Mouse (Mus musculus) MEL (cell line): ENCODE data around the gene Disp3. TPM values are rescaled to one million over a fixed set of nuclear protein-coding genes. Genes with fewer than 3 reads are reported as not detected.

ENCODE experiments used
- DNase-seq: peaks from one replicate; pipeline ENCODE4 v3.0.0; 2011; ENCODE audit warnings: low read depth, low spot score
- H3K27ac ChIP-seq: 2 replicates; pipeline ENCODE4 v1.5.1; 2012; ENCODE audit warnings: low read depth, mild to moderate bottlenecking, control low read depth, low read length, moderate library complexity; ENCODE audit not compliant: control insufficient read depth
- H3K27me3 ChIP-seq, 2 experiments: fragments of 150-350 bp in 1 of 2; sonication (generic) in 1 of 2; 2 replicates each; pipeline ENCODE4 v1.6.1; 2012; ENCODE audit warnings: low read length in 2 of 2, mild to moderate bottlenecking in 2 of 2, improper control_type of control experiment in 1 of 2, moderate library complexity in 1 of 2; ENCODE audit not compliant: insufficient read depth in 2 of 2, control insufficient read depth in 1 of 2
- H3K36me3 ChIP-seq, 2 experiments: 2 replicates each; pipeline ENCODE4 v1.6.1; 2012 to 2014; ENCODE audit warnings: low read length in 2 of 2, improper control_type of control experiment in 1 of 2, inconsistent platforms in 1 of 2, mild to moderate bottlenecking in 1 of 2; ENCODE audit not compliant: insufficient read depth in 2 of 2, control insufficient read depth in 1 of 2
- H3K4me1 ChIP-seq, 2 experiments: fragments of 150-350 bp in 1 of 2; sonication (generic) in 1 of 2; 2 replicates each; pipeline ENCODE4 v1.6.1; 2012; ENCODE audit warnings: low read length in 2 of 2, improper control_type of control experiment in 1 of 2, mild to moderate bottlenecking in 1 of 2; ENCODE audit not compliant: insufficient read depth in 2 of 2, control insufficient read depth in 1 of 2
- H3K4me3 ChIP-seq, 2 experiments: fragments of 150-350 bp in 1 of 2; sonication (generic) in 1 of 2; 2 replicates each; pipeline ENCODE4 v1.5.1; 2012; ENCODE audit warnings: low read depth in 2 of 2, low read length in 2 of 2, mild to moderate bottlenecking in 2 of 2, moderate library complexity in 2 of 2, control low read depth in 1 of 2, improper control_type of control experiment in 1 of 2; ENCODE audit not compliant: control insufficient read depth in 1 of 2, insufficient read depth in 1 of 2
- H3K79me2 ChIP-seq: 2 replicates; pipeline ENCODE4 v1.6.1; 2012; ENCODE audit warnings: mild to moderate bottlenecking, low read length, moderate library complexity; ENCODE audit not compliant: control insufficient read depth, poor library complexity, insufficient read depth
- H3K9ac ChIP-seq: 2 replicates; pipeline ENCODE4 v1.6.1; 2012; ENCODE audit warnings: low read depth, mild to moderate bottlenecking, control low read depth, low read length, moderate library complexity; ENCODE audit not compliant: control insufficient read depth, poor library complexity, severe bottlenecking
- H3K9me3 ChIP-seq: fragments of 150-350 bp; sonication (generic); replicated peaks from 2 replicates; pipeline ENCODE4 v1.6.1; 2012; ENCODE audit warnings: mild to moderate bottlenecking, low read length, improper control_type of control experiment, moderate library complexity; ENCODE audit not compliant: insufficient read depth
- BHLHE40 ChIP-seq: IDR thresholded peaks from 2 replicates; pipeline ENCODE4 v1.6.1; 2012; ENCODE audit warnings: low read depth, mild to moderate bottlenecking, inconsistent platforms, low read length, improper control_type of control experiment, borderline replicate concordance
- CHD1 ChIP-seq: IDR thresholded peaks from 2 replicates; pipeline ENCODE4 v1.6.1; 2012; ENCODE audit warnings: low read depth, mild to moderate bottlenecking, inconsistent platforms, low read length, improper control_type of control experiment
- E2F4 ChIP-seq: IDR thresholded peaks from 2 replicates; pipeline ENCODE4 v1.6.1; 2011; ENCODE audit warnings: low read depth, low read length, improper control_type of control experiment, borderline replicate concordance
- ETS1 ChIP-seq: IDR thresholded peaks from 2 replicates; pipeline ENCODE4 v1.6.1; 2012; ENCODE audit warnings: low read depth, mild to moderate bottlenecking, inconsistent platforms, low read length, improper control_type of control experiment, moderate library complexity
- MAZ ChIP-seq: IDR thresholded peaks from 2 replicates; pipeline ENCODE4 v1.6.1; 2012; ENCODE audit warnings: low read depth, mild to moderate bottlenecking, inconsistent platforms, low read length, improper control_type of control experiment
- MEF2A ChIP-seq: IDR thresholded peaks from 2 replicates; pipeline ENCODE4 v1.6.1; 2014; ENCODE audit warnings: low read depth, mild to moderate bottlenecking, inconsistent platforms, low read length, improper control_type of control experiment; ENCODE audit not compliant: poor library complexity, insufficient replicate concordance, severe bottlenecking; ENCODE audit errors: extremely low read depth
- MXI1 ChIP-seq: IDR thresholded peaks from 2 replicates; pipeline ENCODE4 v1.6.1; 2011; ENCODE audit warnings: mild to moderate bottlenecking, low read depth, low read length, improper control_type of control experiment
- NRF1 ChIP-seq: IDR thresholded peaks from 2 replicates; pipeline ENCODE4 v1.6.1; 2014; ENCODE audit warnings: low read depth, mild to moderate bottlenecking, inconsistent platforms, low read length, improper control_type of control experiment, moderate library complexity; ENCODE audit not compliant: poor library complexity, insufficient read depth, severe bottlenecking
- POLR2A ChIP-seq, 2 experiments: IDR thresholded peaks; 2 replicates each; pipeline ENCODE4 v1.6.1; 2011 to 2012; ENCODE audit warnings: low read length in 2 of 2, mild to moderate bottlenecking in 2 of 2, control low read depth in 1 of 2, improper control_type of control experiment in 1 of 2, low read depth in 1 of 2, moderate library complexity in 1 of 2; ENCODE audit not compliant: control insufficient read depth in 1 of 2, insufficient read depth in 1 of 2, poor library complexity in 1 of 2
- POLR2AphosphoS2 ChIP-seq: IDR thresholded peaks from 2 replicates; pipeline ENCODE4 v1.6.1; 2011; ENCODE audit warnings: low read length, improper control_type of control experiment
- POLR2AphosphoS5 ChIP-seq: IDR thresholded peaks from 2 replicates; pipeline ENCODE4 v1.6.1; 2012; ENCODE audit warnings: low read depth, borderline replicate concordance, mild to moderate bottlenecking, inconsistent platforms, low read length, moderate library complexity, mixed read lengths
- SIN3A ChIP-seq: IDR thresholded peaks from 2 replicates; pipeline ENCODE4 v1.6.1; 2012; ENCODE audit warnings: low read length, improper control_type of control experiment, inconsistent platforms
- SMC3 ChIP-seq: IDR thresholded peaks from 2 replicates; pipeline ENCODE4 v1.6.1; 2011; ENCODE audit warnings: low read depth, low read length, improper control_type of control experiment
- TBP ChIP-seq: IDR thresholded peaks from 2 replicates; pipeline ENCODE4 v1.8.0; 2011; ENCODE audit warnings: low read depth, low read length, improper control_type of control experiment
- ZKSCAN1 ChIP-seq: IDR thresholded peaks from 2 replicates; pipeline ENCODE4 v1.6.1; 2012; ENCODE audit warnings: low read depth, mild to moderate bottlenecking, inconsistent platforms, low read length, improper control_type of control experiment, moderate library complexity
- polyA plus RNA-seq, 2 experiments: library from polyadenylated mRNA; stranded (reverse) in 1 of 2; unstranded in 1 of 2; fragments of >175 nt in 1 of 2; fragments of >200 nt in 1 of 2; gene quantifications; 2 replicates each; pipeline versions ENCODE4 v1.2.1 to v1.2.4; 2012; ENCODE audit warnings: low replicate concordance in 2 of 2, low read depth in 1 of 2; ENCODE audit not compliant: insufficient read length in 2 of 2, insufficient read depth in 1 of 2, missing spikeins in 1 of 2
- total RNA-seq: library from RNA; depleted of rRNA; stranded (reverse); fragments of 300-350 nt; gene quantifications from 2 replicates; pipeline ENCODE4 v1.2.3, GENCODE M21; 2012

Gene Disp3
- total and polyA plus RNA-seq, 3 experiments, result not detected

DNA sequence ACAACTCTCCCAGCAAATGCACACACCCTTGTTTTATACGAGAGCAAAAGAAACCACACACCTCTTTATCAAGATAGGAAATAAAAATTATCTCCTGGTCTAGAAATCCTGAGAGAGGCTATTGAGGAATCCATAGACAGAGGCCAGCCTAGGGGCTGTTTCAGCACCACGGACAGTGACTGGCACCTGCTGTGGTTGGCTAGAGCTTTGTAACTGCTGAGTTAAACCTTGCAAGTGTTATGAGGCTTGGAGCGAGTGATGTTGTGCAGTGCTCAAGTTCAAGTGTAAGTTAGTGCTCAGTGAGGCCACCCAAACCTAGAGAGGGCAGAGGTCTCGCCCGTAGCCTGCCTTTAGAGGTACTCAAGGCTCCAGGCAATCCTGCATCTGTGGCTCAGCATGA is 5.6 kb upstream of the Disp3 start:
- Histone ChIP-seq H3K9me3 (no peaks in the 10 kb centered on the region), H3K79me2 (no peaks in the 10 kb centered on the region), H3K4me1 (no peaks in the 10 kb centered on the region), H3K27me3 (no peaks in the 10 kb centered on the region), H3K36me3 (no peaks in the 10 kb centered on the region), H3K9ac (no peak overlapping the region), H3K4me3 (no peak overlapping the region), H3K27ac (no peak overlapping the region)
- peak; percentile 60 for DNase-seq
- no peak for TF ChIP-seq MEF2A
- 0 out of 2 replicates have a peak, but pooled peaks have one; percentile 36 for TF ChIP-seq SIN3A
- TF ChIP-seq, all 39 proteins: peak for 1

DNA sequence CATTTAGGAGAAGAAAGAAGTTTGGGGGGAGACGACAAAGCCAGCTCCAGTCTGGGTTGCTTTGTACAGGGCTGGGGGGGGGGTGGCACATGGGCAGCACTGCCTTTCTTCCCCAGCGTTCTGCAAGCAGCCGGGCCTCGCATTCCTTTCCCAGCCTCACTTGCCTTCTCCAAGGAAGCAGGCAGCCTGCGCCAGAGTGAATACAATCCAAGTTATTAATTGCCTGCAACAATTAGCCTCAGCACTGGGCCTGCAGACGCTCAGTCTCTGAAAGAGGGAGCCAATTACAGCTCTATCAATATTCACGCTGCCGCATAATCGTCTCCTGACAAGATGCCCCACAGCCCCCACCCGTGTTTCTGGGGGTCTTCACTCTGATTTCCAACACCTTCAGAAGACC is 4.1 kb upstream of the Disp3 start:
- no peak overlapping the region for H3K9ac ChIP-seq
- no peaks in the 10 kb centered on the region for H3K36me3 ChIP-seq
- TF ChIP-seq BHLHE40 (no peak), ETS1 (no peak), SIN3A (no peak), POLR2A (IDR thresholded peaks at IDR 0.05; ENCODE audit: control insufficient read depth in 1 of 2, insufficient read depth in 1 of 2, low read depth in 1 of 2, low read length in 2 of 2, poor library complexity in 1 of 2) (no peak), ZKSCAN1 (no peak), E2F4 (no peak), MAZ (no peak), POLR2AphosphoS2 (no peak), SMC3 (no peak), MXI1 (no peak)
- H3K27ac ChIP-seq, result no peak overlapping the region
- no peaks in the 10 kb centered on the region for H3K9me3 ChIP-seq
- no peak for DNase-seq
- H3K4me1 ChIP-seq, result no peaks in the 10 kb centered on the region
- H3K27me3 ChIP-seq, result no peaks in the 10 kb centered on the region
- no peaks in the 10 kb centered on the region for H3K79me2 ChIP-seq
- H3K4me3 ChIP-seq, result no peak overlapping the region

DNA sequence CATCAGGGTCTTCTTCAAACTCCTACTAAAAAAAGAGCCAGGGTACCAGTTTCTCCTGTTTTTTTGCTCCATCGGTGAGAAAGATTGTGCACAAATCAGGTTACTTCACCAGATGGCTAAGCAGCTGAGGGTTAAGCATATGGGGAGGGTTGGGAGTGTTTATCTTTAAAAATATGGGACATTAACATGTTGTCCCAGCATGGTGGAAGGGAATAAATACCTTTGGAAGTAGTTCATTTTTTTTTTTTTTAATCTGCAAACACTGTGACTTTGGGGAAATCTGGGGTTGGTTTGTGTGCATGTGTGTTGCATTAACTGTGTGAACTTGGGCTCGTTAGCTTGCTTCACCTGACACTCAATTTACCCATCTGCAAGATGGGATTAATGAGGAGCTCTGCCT is 3.3 kb upstream of the Disp3 start:
- no peak for DNase-seq
- no peak for TF ChIP-seq NRF1
- no peak for TF ChIP-seq POLR2AphosphoS2
- no peak for TF ChIP-seq CHD1
- TF ChIP-seq TBP, result no peak
- no peak for TF ChIP-seq POLR2AphosphoS5
- Histone ChIP-seq H3K9ac (no peak overlapping the region), H3K27ac (no peak overlapping the region), H3K4me3 (no peak overlapping the region), H3K9me3 (no peaks in the 10 kb centered on the region), H3K4me1 (no peaks in the 10 kb centered on the region), H3K79me2 (no peaks in the 10 kb centered on the region), H3K27me3 (no peaks in the 10 kb centered on the region), H3K36me3 (no peaks in the 10 kb centered on the region)
